In genomic region chr11:34771221-34771986, GRCm38 (mm10) we compare ENCODE assay signal across 8 mouse cellular contexts. TPM values are rescaled to one million over a fixed set of nuclear protein-coding genes. Genes with fewer than 3 reads are reported as not detected.
A peak's percentile ranks its signal among the peaks of the same experiment; 100 is the strongest.
DNase-seq lines count a peak whose midpoint lies in the region; ATAC-seq lines count a peak whose summit lies in the region.

No protein-coding gene starts in this region.

- H3K27ac ChIP-seq in liver, embryonic 16.5 days (ENCODE audit: low read length), result no peak overlapping the region

- intact Hi-C loops in heart, postnatal 14 days (cut with DNase I), result no loop called here

- no peak overlapping the region for H3K9ac ChIP-seq in liver, embryonic 16.5 days (ENCODE audit: low read depth, low read length)

- no peaks in the 10 kb centered on the region for H3K27me3 ChIP-seq in liver, embryonic 16.5 days (ENCODE audit: control insufficient read depth, insufficient read depth, low read depth, low read length)

- H3K9me3 ChIP-seq in liver, embryonic 16.5 days (replicated peaks; ENCODE audit: control insufficient read depth, low read length), result no peaks in the 10 kb centered on the region

- 0 out of 2 replicates have a peak, but pooled peaks have one; percentile 36 for ATAC-seq in cerebellum, adult (ENCODE audit: insufficient number of reproducible peaks, low FRiP score, low TSS enrichment)
- peak; percentile 37; the same call in 1 of the 2 replicates for ATAC-seq in liver, embryonic 16.5 days (ENCODE audit: low read depth)
- ATAC-seq in erythroblast, adult 5-6 weeks (replicated peaks; ENCODE audit: low FRiP score, poor library complexity, severe bottlenecking), result no peak

- WGBS in liver, embryonic 16.5 days (ENCODE audit: insufficient replicate concordance), result 21% methylated on average over 12 of the region's 12 CpGs

- H3K4me1 ChIP-seq in liver, embryonic 16.5 days (ENCODE audit: control insufficient read depth, low read depth, low read length), result no peaks in the 10 kb centered on the region; the same call in 1 of the 2 replicates

- H3K4me3 ChIP-seq in liver, embryonic 16.5 days (ENCODE audit: low read depth, low read length), result no peak overlapping the region

- H3K36me3 ChIP-seq in liver, embryonic 16.5 days (ENCODE audit: control insufficient read depth, insufficient read depth), result no peaks in the 10 kb centered on the region

- no peak for DNase-seq in cerebellum, adult 9-10 months
- DNase-seq in 416B (ENCODE audit: low read depth), result peak; percentile 99
- peak; percentile 62 for DNase-seq in brain, adult 2 months (ENCODE audit: low read depth, low spot score)
- peak; percentile 51 to 60 for DNase-seq in heart, postnatal 14 days
- DNase-seq in skeletal muscle tissue, adult 2 months (ENCODE audit: low read depth, low spot score), result peak; percentile 64

- no peak overlapping the region for H3K4me2 ChIP-seq in liver, embryonic 16.5 days (ENCODE audit: low read depth, low read length)

RNA-seq across cellular contexts. Expression of gene Dock2, which starts 12.3 kb away (rescaled TPM):
- 1 to 10 TPM; 3.0 to 5.8 TPM for total RNA-seq in heart, postnatal 14 days (2021)
- 5.0 and 5.3 TPM in 2 replicates for polyA plus RNA-seq in liver, embryonic 16.5 days (2015; fragmentation: Nextera tagmentation; extraction: Ambion mirVana)
- total RNA-seq in erythroblast, adult 5-6 weeks (2015; ENCODE audit: low replicate concordance), result 35.7 and 35.9 TPM in 2 replicates
- 27.5 and 32.6 TPM in 2 replicates for total RNA-seq in erythroblast, adult 5-6 weeks (2017; ENCODE audit: low replicate concordance)

Comparison
In these comparisons a context has a peak if more than half of its experiments do, and no peak if none do; other contexts are left out.
1. RNA of gene Dock2, which starts 12.3 kb away (total RNA-seq): 27.5 to 35.9 TPM in erythroblast, adult 5-6 weeks; 3.0 to 5.8 TPM in heart, postnatal 14 days; every median in the first group is over 4 times any median in the second.